Mouse (Mus musculus): Measurements from ENCODE around the gene Slc2a5.

Gene Slc2a5

DNA sequence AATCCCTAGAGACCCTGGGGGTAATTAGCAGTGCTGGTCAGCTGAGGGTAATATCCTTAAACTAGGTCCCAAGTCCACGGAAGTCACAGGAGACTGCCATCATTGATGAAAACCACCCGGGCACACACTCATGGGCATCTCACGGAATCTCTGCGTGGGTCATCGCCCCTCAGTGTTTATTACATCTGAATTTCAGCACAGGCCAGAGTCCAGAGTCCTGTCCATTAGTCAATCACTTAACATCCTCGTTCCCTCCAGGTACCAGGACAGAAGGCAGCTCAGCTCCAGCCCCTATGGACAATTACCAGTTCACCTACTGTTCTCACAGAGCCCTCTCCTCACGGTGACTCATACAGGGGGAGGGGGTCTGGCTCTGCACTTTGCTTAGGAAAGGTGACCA lies 16.3 kb upstream of the Slc2a5 start:
- DNase-seq (ENCODE audit: low read depth, low spot score): no peak

DNA sequence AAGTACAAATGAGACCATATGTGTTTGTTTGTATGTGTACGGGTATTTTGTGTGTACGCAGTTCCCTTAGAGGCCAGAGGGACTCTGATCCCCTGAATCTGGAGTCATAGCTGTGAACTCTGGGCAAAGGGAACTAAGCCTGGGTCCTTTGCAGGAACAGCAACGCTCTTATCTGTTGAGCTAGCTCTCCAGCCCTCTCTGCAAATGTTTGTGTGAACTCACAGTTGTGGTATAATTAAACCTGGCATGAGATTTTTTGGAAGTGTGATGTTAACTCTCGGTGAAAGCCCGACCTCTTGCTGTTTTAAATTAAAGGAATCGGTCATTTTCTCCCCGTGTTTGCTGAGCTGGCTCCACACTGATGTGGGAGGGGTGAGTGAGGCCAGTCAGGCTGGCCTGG lies 13.4 kb upstream of the Slc2a5 start:
- DNase-seq (ENCODE audit: low read depth, low spot score): no peak

DNA sequence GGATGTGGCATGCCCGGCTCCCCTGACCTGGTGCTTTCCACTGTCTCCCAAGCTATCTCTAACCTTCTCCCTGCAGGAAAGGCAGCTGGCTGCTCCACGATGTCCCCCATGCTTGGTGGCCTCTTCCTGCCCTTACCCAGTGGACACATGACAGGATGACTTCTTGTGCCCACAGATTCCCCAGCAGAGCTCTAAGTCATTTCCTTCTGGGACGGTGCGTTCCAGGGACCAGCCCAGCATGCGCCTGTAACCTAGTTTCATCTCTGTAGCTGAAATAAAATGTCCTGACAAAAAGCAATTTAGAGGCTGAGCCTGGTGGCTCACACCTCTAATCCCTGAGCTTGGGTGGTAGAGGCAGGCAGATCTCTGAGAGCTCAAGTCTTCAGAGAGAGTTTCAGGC lies 12.4 kb upstream of the Slc2a5 start:
- DNase-seq (ENCODE audit: low read depth, low spot score): no peak

DNA sequence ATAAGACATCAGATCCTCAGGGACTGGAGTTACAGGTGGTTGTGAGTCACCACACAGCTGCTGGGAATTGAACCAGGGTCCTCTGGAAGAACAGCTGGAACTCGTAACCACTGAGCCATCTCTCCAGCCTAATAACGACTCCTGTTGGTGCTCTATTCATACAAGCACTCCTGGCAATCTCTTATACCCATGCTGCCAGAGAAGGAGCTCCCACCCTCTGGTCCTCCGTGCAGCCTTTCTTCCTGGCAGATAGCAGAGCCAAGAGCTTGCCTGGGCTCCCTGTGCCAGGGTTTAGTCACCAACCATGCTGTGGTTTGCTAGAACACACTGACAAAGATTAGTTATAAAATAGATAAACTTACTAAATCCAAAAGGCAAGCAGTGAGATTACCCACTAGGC lies 9.4 kb upstream of the Slc2a5 start:
- no peak for DNase-seq (ENCODE audit: low read depth, low spot score)

DNA sequence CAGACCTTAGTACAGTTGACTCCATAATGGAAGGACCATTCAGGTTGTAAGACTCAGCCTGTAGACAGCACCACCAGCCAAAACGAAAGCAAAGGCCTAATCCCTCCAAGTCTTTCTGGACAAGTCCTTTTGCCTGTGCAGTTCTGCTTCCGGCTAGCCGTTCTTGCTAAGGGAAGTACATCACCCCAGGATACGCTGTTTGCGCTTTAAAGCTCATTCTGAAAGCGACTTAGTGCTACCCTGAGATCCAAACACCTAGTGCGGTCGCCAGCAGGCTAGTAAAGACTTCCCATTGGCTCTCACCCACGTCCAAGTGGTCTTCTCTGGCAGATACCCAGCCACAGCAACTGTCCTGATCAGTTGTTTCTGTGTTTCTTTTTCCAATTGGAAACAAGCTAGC lies 8.7 kb upstream of the Slc2a5 start:
- DNase-seq (ENCODE audit: low read depth, low spot score): no peak

DNA sequence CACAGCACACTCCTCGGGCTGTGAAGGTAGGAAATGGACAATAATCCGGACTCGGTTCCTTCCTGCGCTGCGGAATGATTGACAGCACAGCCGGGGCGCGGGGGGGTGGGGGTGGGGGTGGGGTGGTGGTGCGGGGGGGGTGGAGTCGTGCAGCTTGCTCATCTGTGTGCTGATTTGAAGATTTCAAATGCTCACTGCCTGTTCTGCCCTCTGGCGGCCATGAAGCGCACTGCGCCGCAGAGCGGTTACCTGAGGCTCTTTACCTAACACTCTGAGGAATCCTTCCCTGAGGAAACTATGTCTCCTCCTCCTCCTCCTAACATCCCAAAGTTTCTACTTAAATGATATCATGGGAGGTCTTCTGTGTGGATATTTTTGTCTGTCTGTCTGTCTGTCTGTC lies 6.2 kb upstream of the Slc2a5 start:
- DNase-seq (ENCODE audit: low read depth, low spot score): no peak

DNA sequence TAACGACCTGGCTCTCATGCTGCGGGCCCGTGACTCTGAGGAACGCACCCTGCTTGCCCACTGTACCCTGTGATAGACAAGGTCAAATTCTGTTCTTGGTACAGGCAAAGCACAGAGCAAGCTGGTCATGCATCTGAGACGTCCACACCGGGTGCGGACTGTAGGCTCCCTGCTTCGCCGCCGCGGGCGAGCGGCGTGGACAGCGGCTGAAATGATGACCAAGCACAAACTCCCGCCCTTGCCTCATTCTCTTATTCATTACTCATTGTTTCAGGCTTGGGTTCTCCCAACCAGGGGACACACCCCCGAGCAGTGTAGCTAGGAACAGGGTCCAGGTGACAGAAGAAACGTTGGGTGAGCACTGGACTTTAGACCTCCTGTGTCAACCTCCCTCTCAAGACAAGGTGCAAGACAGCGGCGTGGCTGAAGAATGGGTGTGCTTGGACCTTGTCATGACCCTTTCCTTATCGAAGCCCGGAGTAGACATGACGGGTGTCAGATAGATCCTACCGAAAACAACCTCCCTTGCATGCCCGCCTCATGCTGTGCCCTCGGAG lies 4.5 kb upstream of the Slc2a5 start:
- no peak for DNase-seq (ENCODE audit: low read depth, low spot score)

DNA sequence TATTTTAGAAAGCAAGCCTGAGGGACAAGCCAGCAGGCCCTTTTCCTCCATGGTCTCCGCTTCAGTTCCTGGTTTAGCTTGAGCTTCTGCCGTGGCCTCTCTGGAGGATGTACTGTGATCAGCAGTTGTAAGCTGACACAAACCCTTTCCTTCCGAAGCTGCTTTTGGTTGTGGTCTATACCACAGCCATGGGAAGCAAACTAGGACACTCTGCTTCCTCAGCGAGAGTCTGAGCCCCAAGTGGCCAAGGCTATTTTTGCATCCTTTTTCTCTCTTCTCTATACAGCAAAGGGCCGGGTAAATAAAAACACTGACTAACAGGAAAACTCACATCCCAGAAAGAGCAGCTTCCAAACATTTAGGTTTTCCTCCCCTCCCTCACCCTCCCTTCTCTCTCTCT lies 1.8 kb upstream of the Slc2a5 start:
- DNase-seq (ENCODE audit: low read depth, low spot score): no peak

DNA sequence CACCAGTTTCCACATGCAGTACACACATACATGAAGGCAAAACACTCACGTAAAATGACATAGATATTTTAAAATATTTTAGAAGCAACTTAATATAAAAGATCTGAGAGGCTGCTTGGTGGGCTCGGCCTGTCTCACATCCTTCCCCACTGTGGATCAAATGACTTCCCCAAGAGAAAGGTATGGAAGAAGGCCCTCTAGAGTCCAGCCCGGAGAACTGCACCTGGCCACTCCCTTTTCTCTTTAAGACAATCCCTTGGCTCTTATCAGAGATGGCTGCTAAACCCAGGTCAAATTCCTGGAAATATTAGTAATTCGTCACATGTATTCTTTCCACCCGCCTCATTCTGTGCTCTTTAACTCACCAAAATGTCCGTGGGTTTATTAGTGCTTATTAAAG lies 920 bp upstream of the Slc2a5 start:
- no peak for DNase-seq (ENCODE audit: low read depth, low spot score)

DNA sequence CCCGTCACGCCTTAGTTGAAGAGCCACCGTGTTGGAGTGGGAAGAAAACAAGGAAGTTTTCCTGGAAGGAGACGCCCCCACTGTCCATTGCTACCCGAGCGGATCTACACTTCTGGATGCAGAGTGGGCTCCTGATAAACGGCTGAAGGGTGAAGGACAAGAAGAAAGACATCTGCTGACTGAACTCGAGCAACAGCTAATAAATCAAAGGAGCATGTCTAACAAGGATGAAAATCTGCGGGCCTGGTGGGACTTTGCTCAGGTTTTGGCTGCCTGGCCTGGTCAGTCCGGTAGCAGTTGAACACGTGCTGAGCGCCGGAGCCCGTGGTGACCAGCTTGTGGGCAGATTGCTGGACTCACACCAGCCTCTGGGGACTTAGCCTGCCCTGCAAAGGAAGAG lies 557 bp downstream of the Slc2a5 start:
- no peak for DNase-seq (ENCODE audit: low read depth, low spot score)

DNA sequence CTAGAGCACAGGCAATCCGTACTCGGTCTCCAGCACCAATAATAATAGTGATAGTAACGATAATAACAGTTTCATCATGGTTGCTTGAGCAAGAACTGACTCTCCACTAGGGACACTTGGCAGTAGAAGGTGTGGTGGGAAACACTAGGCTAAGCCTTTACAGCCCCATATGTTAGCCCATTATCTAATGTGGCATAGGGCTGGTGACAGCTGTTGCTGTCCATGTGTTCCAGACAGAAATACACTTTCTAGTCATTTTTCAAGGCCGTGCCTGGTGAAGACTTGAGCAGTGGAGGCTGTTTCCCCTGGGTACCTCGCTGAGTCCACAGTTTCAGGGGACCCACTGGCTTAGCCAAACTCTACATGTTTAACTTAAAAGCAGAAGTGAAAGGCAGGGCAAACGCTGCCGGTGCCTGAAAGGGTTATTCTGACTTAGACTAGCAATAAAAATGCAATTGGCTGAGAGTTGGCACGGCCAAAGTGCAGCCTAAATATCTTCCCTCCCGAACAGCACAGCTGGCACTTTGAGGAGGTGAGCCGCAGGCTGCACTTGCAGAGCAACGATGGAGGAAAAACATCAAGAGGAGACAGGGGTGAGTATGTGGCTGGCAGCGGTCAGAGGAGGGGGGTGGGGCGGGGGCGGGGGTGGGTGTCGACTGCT lies 1.2 kb downstream of the Slc2a5 start:
- DNase-seq (ENCODE audit: low read depth, low spot score): no peak

DNA sequence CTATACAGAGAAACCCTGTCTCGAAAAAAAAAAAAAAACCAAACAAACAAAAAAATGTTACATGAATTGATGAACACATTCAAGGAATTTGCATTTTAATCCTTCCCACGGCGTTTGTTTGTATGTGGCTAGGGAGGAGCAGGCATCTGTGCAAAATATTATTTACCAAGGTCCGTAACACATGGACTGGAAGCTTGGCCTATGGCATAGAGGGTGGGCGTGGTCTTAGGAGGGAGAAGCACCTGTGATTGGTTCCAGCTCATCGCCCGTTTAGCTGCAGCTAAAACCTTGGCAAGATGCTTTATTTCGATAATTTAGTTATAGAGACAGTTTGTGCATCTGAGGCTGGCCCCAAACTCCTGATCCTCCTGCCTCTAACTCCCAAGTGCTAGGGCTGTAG lies 2.3 kb downstream of the Slc2a5 start:
- DNase-seq (ENCODE audit: low read depth, low spot score): no peak

DNA sequence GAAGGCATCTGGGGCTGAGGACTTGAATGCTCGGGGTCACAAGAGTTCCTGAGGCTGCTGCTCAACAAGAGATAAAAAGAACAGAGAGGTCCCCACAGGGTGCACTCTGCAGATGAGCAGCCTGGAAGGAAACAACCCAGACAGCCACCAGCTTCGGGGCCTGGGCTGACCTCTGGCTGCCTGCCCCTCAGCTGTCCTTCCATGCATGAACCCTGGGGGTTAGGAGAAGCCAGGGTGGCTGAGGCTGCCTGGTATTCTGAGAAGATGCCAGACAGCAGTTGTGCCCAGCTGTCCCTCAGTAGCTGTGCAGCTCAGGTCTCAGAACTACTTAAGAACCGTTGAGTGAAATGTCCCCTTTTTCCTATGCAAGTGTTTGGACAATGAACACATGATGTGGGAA lies 3.4 kb downstream of the Slc2a5 start:
- no peak for DNase-seq (ENCODE audit: low read depth, low spot score)

DNA sequence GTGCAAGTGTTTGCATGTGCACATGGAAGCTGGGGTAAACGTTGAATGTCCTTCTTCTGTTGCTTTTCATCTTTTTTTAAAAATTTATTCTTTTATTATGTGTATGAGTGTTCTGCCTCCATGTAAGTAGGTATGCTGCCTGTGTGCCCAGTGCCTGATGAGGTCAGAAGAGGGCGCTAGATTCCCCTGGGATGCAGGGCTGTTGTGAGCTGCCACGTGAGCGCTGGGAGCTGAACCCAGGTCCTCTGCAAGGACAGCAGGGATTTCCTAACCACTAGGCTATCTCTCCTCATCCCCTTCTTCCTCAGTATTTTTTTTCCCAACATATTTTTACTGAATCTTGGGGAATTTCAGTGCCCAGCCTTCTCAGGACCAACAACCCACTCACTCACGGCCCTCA lies 7.3 kb downstream of the Slc2a5 start:
- no peak for DNase-seq (ENCODE audit: low read depth, low spot score)

DNA sequence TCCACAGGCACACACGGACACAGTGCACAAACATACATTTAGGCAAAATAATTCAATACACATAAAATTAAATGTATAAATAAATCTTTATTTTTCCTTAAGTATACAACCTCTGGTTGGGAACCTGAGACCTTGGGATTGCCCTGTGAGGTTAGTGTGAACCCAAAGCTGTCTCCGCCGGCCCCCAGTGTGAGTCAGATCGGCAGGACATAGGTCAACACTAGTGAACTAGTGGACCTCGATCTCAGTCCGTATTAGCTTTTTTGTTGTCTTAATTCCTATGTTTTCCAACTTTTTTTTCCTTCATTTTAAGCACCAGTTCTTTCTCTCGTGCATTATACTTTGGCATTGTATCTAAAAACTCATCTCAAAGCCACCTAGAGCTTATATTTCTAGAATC lies 8.8 kb downstream of the Slc2a5 start:
- no peak for DNase-seq (ENCODE audit: low read depth, low spot score)

DNA sequence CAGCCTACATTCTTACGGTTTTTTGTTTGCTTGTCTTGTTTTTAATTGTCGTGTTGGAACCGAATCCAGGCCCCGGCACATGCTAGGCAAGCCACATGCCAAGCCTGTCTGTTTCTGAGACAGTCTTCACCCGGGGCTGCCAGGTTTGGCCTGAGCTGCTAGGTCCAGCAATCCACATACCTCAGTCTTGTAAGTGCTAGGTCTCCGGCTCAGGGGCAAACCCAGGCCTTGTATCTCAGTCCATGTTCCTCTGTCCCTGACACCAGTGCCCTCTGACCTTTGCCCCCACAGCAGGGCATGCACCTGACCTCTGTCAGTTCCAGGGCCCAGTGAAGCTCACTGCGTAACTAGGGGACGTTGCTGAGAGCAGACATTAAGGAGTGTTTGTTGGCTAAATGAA lies 9.5 kb downstream of the Slc2a5 start:
- DNase-seq (ENCODE audit: low read depth, low spot score): no peak

DNA sequence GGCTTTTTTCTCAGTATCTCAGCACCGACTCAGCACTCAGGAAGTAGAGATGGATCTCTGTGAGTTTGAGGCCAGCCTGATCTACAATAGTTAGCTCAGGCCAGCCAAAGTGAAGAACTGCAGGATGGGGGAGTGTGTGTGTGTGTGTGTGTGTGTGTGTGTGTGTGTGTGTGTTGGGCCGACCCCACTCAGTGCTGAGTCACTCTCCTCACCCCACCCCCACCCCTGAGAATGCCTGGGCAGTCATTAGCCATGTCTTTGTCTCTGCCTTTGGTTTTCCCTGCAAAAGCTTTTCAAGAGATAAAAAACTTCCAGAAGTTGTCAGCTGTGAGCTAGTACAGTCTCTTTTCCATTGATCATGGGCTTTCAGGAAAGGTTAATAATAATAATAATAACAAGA lies 11.6 kb downstream of the Slc2a5 start:
- no peak for DNase-seq (ENCODE audit: low read depth, low spot score)

DNA sequence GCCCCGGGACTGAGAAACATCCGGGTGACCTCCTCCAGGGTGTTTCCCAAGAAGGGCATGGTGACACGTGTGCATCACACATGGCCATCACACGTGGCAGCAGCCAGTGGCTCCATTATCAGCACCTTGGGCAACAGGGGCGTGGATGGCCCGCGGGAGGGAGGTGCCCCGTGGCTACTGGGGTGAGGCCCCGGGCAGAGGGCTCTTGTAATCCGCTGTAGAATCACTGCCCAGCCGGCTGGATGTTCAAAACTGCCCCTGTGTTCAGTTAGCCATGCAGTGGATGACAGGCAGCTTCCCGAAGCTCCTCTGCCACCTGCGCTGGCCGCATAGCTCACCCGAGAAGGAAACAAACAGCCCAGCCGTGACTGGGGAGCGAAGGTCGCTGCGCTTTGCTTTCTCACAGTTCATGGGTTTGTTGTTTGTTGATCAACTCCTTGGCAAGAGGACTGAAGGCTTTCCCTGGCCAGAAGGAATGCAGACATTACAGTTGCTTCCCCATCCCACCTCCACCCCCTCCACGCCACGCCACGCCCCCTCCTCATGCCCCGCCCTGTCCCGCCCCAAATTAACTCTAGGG lies 13.7 kb downstream of the Slc2a5 start:
- no peak for DNase-seq (ENCODE audit: low read depth, low spot score)

DNA sequence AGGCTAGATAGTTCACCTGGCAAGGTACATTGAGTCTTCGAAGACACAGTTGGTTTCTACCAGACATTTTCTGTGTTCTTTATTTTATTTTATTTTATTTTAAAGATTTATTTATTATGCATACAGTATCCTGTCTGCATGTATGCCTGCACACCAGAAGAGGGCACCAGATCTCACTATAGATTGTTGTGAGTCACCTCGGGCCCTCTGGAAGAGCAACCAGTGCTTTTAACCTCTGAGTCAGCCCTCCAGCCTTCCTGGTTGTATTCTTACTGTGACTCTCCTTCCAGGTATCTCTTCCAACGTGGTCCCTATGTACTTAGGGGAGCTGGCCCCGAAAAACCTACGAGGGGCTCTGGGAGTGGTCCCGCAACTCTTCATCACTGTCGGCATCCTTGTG lies 16.2 kb downstream of the Slc2a5 start:
- DNase-seq (ENCODE audit: low read depth, low spot score): no peak

DNA sequence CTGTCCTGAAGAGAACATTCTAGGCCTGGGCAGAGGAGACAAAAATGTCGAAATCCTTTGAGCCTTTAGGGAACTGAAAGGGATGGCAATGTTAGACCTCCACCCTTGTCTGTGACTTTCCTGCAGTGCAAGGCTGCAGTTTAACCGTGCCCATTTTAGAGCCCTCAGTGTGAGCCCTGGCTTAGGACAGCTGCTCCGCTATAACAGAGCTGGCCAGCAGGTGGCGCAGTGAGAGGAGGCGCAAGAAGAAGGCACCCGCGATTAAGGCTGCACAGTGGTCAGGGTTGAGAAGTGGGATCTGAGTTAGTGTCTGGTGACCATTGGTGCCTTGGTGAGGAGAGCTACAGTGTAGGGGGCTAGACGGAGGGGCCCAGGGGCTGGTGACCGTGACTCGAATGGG lies 17.6 kb downstream of the Slc2a5 start:
- no peak for DNase-seq (ENCODE audit: low read depth, low spot score)

DNA sequence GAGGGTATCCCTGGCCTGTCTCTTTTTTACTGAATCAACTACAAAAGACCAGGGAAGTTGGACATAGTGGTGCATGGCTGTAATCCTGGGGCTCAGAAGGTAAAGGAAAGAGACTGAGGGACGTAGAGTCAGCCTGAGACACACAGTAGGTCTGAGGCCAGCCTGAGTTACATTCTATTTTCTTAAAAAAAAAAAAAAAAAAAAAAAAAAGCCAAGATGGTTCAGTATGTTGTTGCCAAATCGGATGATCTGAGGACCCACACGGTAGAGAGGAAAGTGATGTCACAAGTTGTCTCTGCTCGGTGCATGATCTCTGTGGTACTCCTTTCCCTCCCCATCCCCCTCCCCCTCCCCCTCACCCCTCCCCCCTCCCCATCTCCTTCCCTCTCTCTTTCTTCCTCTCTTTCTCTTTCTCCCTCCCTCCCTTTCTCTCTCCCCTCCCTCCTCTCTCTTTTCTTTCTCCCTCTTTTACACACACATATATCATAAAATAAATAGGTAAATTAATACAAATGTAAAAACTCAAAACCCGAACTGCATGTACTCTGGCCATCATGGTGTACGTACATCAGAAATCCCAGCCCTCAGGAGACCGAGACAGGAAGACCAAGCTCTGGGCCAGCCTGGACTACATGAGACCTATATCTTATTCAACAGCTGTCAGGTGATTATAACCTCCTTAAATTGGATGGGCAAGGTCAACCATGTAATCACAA lies 18.4 kb downstream of the Slc2a5 start:
- no peak for DNase-seq (ENCODE audit: low read depth, low spot score)

DNA sequence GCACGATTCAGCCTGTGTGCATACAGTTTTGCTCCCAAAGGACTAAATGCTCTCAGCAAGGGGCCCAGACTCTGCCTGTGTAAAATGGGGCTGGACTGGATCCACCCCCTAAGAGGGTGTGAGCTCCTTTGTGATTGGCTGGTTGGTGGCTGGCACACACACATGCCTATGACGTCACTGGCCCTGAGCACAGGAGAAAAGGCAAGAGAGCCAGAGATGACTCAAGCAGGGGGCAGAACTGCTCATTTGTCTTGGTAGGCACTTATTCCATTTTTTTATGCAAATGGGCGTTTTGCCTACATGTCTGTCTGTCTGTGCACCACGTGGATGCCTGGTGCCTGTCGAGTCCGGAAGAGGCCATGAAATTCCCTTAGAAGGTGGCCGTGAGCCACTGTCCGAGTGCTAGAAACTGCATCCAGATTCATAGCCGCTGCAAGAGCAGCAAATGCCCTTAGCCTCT lies 19.0 kb downstream of the Slc2a5 start:
- no peak for DNase-seq (ENCODE audit: low read depth, low spot score)

DNA sequence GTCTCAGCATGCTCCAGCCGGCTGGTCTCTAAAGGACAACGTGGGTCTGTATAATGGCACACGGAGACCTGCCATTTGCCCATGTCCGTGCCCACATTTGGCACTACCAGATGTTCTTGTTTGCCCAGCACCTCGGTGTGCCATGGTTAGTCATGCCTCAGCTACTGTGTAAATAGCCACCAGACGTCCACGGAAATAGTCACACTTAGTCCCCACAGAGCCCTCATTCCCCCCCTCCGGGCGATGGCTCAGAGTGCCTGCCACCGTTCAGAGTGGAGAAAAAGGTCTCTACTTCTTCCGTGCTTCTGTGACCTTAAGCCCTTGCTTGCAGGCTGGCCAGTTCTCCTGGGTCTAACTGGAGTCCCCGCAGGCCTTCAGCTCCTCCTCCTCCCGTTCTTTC lies 20.0 kb downstream of the Slc2a5 start:
- DNase-seq (ENCODE audit: low read depth, low spot score): no peak
